Mouse (Mus musculus): Measurements from ENCODE around the gene Diaph2. TPM values are rescaled to one million over a fixed set of nuclear protein-coding genes. Genes with fewer than 3 reads are reported as not detected.

Gene Diaph2
- polyA plus RNA-seq, 1 experiment from 2014 or later = 26.9 TPM

- Histone ChIP-seq H3K27ac (no peak overlapping the region), H3K79me2 (ENCODE audit: inconsistent target) (no peaks in the 10 kb centered on the region), H3K36me3 (ENCODE audit: inconsistent target) (no peaks in the 10 kb centered on the region), H3K4me3 (ENCODE audit: inconsistent target) (no peak overlapping the region)
- WGBS (ENCODE audit: missing documents) = 85% methylated on average over 12 of the region's 12 CpGs
These were observed 753.3 kb downstream of the Diaph2 start for GRCm38 (mm10) chrX:130502680-130503464.

DNA sequence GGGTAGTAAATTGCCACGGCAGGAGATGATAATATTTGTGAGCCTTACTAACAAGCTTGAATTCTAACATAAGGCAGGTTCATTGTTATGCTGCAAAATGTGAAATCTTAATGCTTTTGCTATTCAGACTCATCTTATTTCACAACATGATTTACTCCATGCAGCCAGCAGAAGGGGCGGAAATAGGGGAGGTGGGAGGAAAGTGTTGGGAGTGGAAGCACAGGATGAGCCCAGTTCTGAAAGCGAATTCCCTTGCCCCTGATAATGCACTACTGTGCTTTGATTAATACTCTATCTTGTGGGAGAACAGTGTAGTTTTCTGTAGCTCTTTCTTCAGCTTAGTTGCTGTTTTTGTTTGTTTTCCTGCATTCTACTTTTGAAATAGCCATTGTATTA, 753.9 kb downstream of the Diaph2 start:
- H3K27ac ChIP-seq = no peak overlapping the region
- H3K79me2 ChIP-seq (ENCODE audit: inconsistent target) = no peaks in the 10 kb centered on the region
- 95% methylated on average over 3 of the region's 3 CpGs for WGBS (ENCODE audit: missing documents)
- no peak overlapping the region for H3K4me3 ChIP-seq (ENCODE audit: inconsistent target)
- no peaks in the 10 kb centered on the region for H3K36me3 ChIP-seq (ENCODE audit: inconsistent target)

DNA sequence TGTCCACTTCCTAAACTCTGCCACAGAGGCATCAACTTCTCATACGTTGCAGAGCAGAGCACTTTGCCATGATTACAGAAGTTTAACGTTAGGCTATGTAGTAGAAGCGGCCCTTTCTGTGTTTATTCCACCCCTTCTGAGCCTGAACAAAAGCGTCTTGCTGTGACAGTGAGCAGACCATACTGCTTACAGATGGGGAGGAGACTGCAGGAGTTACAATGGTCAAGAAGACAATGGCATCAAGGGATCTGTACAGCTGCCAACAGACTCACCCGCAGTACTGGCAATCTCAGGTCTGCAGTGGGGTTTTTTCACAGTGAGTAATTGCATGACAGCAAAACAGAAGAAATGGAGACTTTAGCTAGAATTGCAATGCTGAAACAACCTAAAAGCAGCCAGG, 756.1 kb downstream of the Diaph2 start:
- Histone ChIP-seq H3K36me3 (ENCODE audit: inconsistent target) (no peaks in the 10 kb centered on the region), H3K79me2 (ENCODE audit: inconsistent target) (no peaks in the 10 kb centered on the region), H3K4me3 (ENCODE audit: inconsistent target) (no peak overlapping the region), H3K27ac (no peak overlapping the region)
- WGBS (ENCODE audit: missing documents) = 70% methylated on average over 5 of the region's 5 CpGs

Data from macrophage (primary cell).